In genomic region chr2:163914107-163914506, GRCm38 (mm10) we compare ENCODE assay signal across 8 mouse cellular contexts. TPM values are rescaled to one million over a fixed set of nuclear protein-coding genes. Genes with fewer than 3 reads are reported as not detected.
DNase-seq lines count a peak whose midpoint lies in the region; ATAC-seq and TF ChIP-seq lines count a peak whose summit lies in the region.

No protein-coding gene starts in this region.

- H3K9me3 ChIP-seq in forebrain, embryonic 16.5 days (ENCODE audit: control insufficient read depth, low read length), result no peaks in the 10 kb centered on the region
- H3K9me3 ChIP-seq in neural tube, embryonic 13.5 days, result no peaks in the 10 kb centered on the region
- no peaks in the 10 kb centered on the region for H3K9me3 ChIP-seq in lung, postnatal 0 days (ENCODE audit: low read length)

- WGBS in forebrain, embryonic 16.5 days, result 3% methylated on average over 10 of the region's 10 CpGs
- 5% methylated on average over 10 of the region's 10 CpGs for WGBS in neural tube, embryonic 13.5 days
- 8% methylated on average over 10 of the region's 10 CpGs for WGBS in kidney, adult 2 months
- 6% methylated on average over 10 of the region's 10 CpGs for WGBS in lung, postnatal 0 days

- H3K36me3 ChIP-seq in forebrain, embryonic 16.5 days (ENCODE audit: control insufficient read depth, insufficient read depth), result no peaks in the 10 kb centered on the region
- H3K36me3 ChIP-seq in neural tube, embryonic 13.5 days, result no peaks in the 10 kb centered on the region
- H3K36me3 ChIP-seq in kidney, adult 2 months (ENCODE audit: control insufficient read depth, insufficient read depth, low read length), result no peaks in the 10 kb centered on the region
- H3K36me3 ChIP-seq in lung, postnatal 0 days (ENCODE audit: insufficient read depth, low read length), result no peaks in the 10 kb centered on the region

- peak; percentile 65 to 75 for DNase-seq in cerebellum, postnatal 14 days
- DNase-seq in layer of hippocampus, postnatal 36 days, result peak; percentile 73 to 81
- no peak for DNase-seq in heart, postnatal 25 days (ENCODE audit: low spot score)
- DNase-seq in kidney, adult 2 months, result no peak
- no peak for DNase-seq in adrenal gland, postnatal 10 days
- no peak for DNase-seq in lung, postnatal 0 days (ENCODE audit: low spot score)

- H3K4me1 ChIP-seq in forebrain, embryonic 16.5 days (replicated peaks; ENCODE audit: control insufficient read depth, insufficient read depth, low read length), result peaks cover 34% of the 10 kb centered on the region
- H3K4me1 ChIP-seq in neural tube, embryonic 13.5 days (replicated peaks), result peaks cover 30% of the 10 kb centered on the region
- H3K4me1 ChIP-seq in kidney, adult 2 months (ENCODE audit: control insufficient read depth, insufficient read depth, low read length), result no peaks in the 10 kb centered on the region
- H3K4me1 ChIP-seq in lung, postnatal 0 days (ENCODE audit: insufficient read depth, low read depth, low read length), result no peaks in the 10 kb centered on the region

- H3K4me2 ChIP-seq in forebrain, embryonic 16.5 days (ENCODE audit: low read length), result peak overlapping the region; percentile 47
- peak overlapping the region; percentile 41 for H3K4me2 ChIP-seq in neural tube, embryonic 13.5 days
- H3K4me2 ChIP-seq in lung, postnatal 0 days (replicated peaks; ENCODE audit: low read depth, low read length), result no peak overlapping the region

- peak; percentile 75 for ATAC-seq in forebrain, embryonic 16.5 days
- peak; percentile 59 for ATAC-seq in neural tube, embryonic 13.5 days (ENCODE audit: low read depth)
- no peak for ATAC-seq in lung, postnatal 0 days

- peaks cover 18% of the 10 kb centered on the region for H3K27me3 ChIP-seq in forebrain, embryonic 16.5 days (replicated peaks; ENCODE audit: control insufficient read depth, insufficient read depth, low read length)
- peaks cover 50% of the 10 kb centered on the region for H3K27me3 ChIP-seq in neural tube, embryonic 13.5 days
- peaks cover 2% of the 10 kb centered on the region; the same call in 1 of the 2 replicates for H3K27me3 ChIP-seq in kidney, adult 2 months (replicated peaks; ENCODE audit: control insufficient read depth, insufficient read depth, low read length)
- peaks cover 45% of the 10 kb centered on the region for H3K27me3 ChIP-seq in lung, postnatal 0 days (replicated peaks; ENCODE audit: insufficient read depth, low read length)

- TF ChIP-seq EP300 in lung, postnatal 0 days (IDR thresholded peaks at IDR 0.05), result no peak

- peak overlapping the region; percentile 41 for H3K27ac ChIP-seq in forebrain, embryonic 16.5 days (ENCODE audit: low read length)
- H3K27ac ChIP-seq in neural tube, embryonic 13.5 days (replicated peaks), result peak overlapping the region; percentile 49
- no peak overlapping the region for H3K27ac ChIP-seq in kidney, adult 2 months (ENCODE audit: insufficient read depth, low read depth, low read length)
- H3K27ac ChIP-seq in lung, postnatal 0 days (ENCODE audit: low read length), result no peak overlapping the region

- peak overlapping the region; percentile 42; the same call in 1 of the 2 replicates for H3K9ac ChIP-seq in forebrain, embryonic 16.5 days (replicated peaks; ENCODE audit: low read depth, low read length)
- peak overlapping the region; percentile 47; the same call in 1 of the 2 replicates for H3K9ac ChIP-seq in neural tube, embryonic 13.5 days
- no peak overlapping the region for H3K9ac ChIP-seq in lung, postnatal 0 days (replicated peaks; ENCODE audit: low read depth)

- no peak for TF ChIP-seq POLR2A in kidney, adult 2 months (IDR thresholded peaks at IDR 0.05; ENCODE audit: low read depth, low read length)

- intact Hi-C loops in heart, postnatal 25 days (cut with DNase I), result no loop called here

- TF ChIP-seq CTCF in kidney, adult 2 months (conservative IDR thresholded peaks at IDR 0.05; ENCODE audit: insufficient read depth, insufficient read length, low read depth, low read length), result no peak
- TF ChIP-seq CTCF in lung, postnatal 0 days (IDR thresholded peaks at IDR 0.05), result no peak

- H3K4me3 ChIP-seq in forebrain, embryonic 16.5 days (replicated peaks; ENCODE audit: low read length), result peak overlapping the region; percentile 24
- H3K4me3 ChIP-seq in neural tube, embryonic 13.5 days, result peak overlapping the region; percentile 12; the same call in 1 of the 2 replicates
- H3K4me3 ChIP-seq in kidney, adult 2 months (ENCODE audit: insufficient read depth, low read depth, low read length), result no peak overlapping the region
- H3K4me3 ChIP-seq in lung, postnatal 0 days (ENCODE audit: low read depth, low read length), result no peak overlapping the region

RNA-seq across cellular contexts. Expression of gene Rims4, which starts 4.4 kb away (rescaled TPM):
- 7.0 and 9.8 TPM in 2 replicates for polyA plus RNA-seq in forebrain, embryonic 16.5 days (2015; fragmentation: Nextera tagmentation; extraction: Ambion mirVana)
- 10 to 100 TPM; 45.5 to 47.5 TPM for total RNA-seq in layer of hippocampus, postnatal 36 days (2021)
- 8.5 and 8.7 TPM in 2 replicates for polyA plus RNA-seq in neural tube, embryonic 13.5 days (2015; fragmentation: Nextera tagmentation; extraction: Ambion mirVana)
- total RNA-seq in heart, postnatal 25 days (2021), result under 1 TPM; 0.31 to 0.39 TPM
- 0.08 and 0.22 TPM in 2 replicates for polyA plus RNA-seq in kidney, adult 2 months (2012; rRNA removed)
- total RNA-seq in adrenal gland, postnatal 10 days (2021), result 10 to 100 TPM; 57.7 to 63.4 TPM
- 0.06 and 0.13 TPM in 2 replicates for polyA plus RNA-seq in lung, postnatal 0 days (2015; fragmentation: Nextera tagmentation; extraction: Ambion mirVana)

Comparison
In these comparisons a context has a peak if more than half of its experiments do, and no peak if none do; other contexts are left out.
1. DNase-seq: peak in cerebellum, postnatal 14 days (2 of 2) and layer of hippocampus, postnatal 36 days (2 of 2); none in heart, postnatal 25 days (single experiment), kidney, adult 2 months (single experiment), adrenal gland, postnatal 10 days (single experiment) and lung, postnatal 0 days (single experiment).
2. H3K27ac ChIP-seq: peak in forebrain, embryonic 16.5 days (single experiment) and neural tube, embryonic 13.5 days (single experiment); none in kidney, adult 2 months (single experiment) and lung, postnatal 0 days (single experiment).
3. H3K4me3 ChIP-seq: peak in forebrain, embryonic 16.5 days (single experiment) and neural tube, embryonic 13.5 days (single experiment); none in kidney, adult 2 months (single experiment) and lung, postnatal 0 days (single experiment).